In the genomic region with DNA sequence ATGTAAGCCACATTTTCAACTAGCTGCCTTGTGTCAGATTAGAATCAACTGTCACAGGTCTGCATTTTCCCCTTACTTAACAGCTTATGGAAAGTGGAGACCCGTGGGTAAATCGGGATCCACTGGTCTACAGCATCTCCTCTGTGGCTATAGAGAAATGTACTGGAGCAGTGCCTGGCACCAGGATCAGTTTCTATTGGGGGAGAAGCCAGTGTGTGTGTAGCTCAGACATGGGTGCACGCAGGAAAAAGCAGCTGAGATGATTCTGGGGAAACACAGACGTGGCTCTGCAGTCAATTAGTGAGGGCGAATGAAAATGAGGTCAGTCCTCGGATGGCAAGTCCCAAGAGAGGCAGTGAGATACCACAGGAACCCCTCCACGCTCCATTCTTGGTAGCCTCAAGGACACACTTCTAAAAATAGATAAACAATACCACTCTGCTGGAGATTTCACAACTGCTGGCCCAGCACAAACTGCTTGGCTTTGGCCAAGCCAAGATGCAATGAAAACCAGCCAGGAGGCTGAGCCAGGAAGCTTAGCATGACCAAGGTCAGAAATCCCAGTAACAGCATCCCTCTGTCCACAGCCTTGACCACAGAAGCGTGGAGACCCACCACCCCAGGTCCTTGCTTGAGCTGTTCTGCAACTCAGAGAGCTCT, we compare ENCODE assay signal across 8 mouse cellular contexts. TPM values are rescaled to one million over a fixed set of nuclear protein-coding genes. Genes with fewer than 3 reads are reported as not detected.
A peak's percentile ranks its signal among the peaks of the same experiment; 100 is the strongest.
DNase-seq lines count a peak whose midpoint lies in the region; ATAC-seq and TF ChIP-seq lines count a peak whose summit lies in the region.

No protein-coding gene starts in this region.

- no peaks in the 10 kb centered on the region for H3K36me3 ChIP-seq in liver, adult 2 months (ENCODE audit: control insufficient read depth, insufficient read depth, low read length)
- no peaks in the 10 kb centered on the region for H3K36me3 ChIP-seq in liver, postnatal 0 days (replicated peaks; ENCODE audit: insufficient read depth, low read length)
- no peaks in the 10 kb centered on the region for H3K36me3 ChIP-seq in embryonic facial prominence, embryonic 10.5 days (replicated peaks)
- no peaks in the 10 kb centered on the region for H3K36me3 ChIP-seq in heart, embryonic 16.5 days (ENCODE audit: control insufficient read depth, insufficient read depth)
- no peaks in the 10 kb centered on the region for H3K36me3 ChIP-seq in intestine, postnatal 0 days (ENCODE audit: control insufficient read depth, insufficient read depth)
- H3K36me3 ChIP-seq in forebrain, embryonic 16.5 days (ENCODE audit: control insufficient read depth, insufficient read depth), result no peaks in the 10 kb centered on the region

- TF ChIP-seq EP300 in liver, postnatal 0 days (IDR thresholded peaks at IDR 0.05; ENCODE audit: low read depth), result no peak

- H3K9me3 ChIP-seq in liver, postnatal 0 days (ENCODE audit: low read length), result no peaks in the 10 kb centered on the region
- no peaks in the 10 kb centered on the region for H3K9me3 ChIP-seq in embryonic facial prominence, embryonic 10.5 days
- H3K9me3 ChIP-seq in heart, embryonic 16.5 days (replicated peaks; ENCODE audit: control insufficient read depth, low read length), result no peaks in the 10 kb centered on the region
- H3K9me3 ChIP-seq in intestine, postnatal 0 days (ENCODE audit: control insufficient read depth), result no peaks in the 10 kb centered on the region
- no peaks in the 10 kb centered on the region; the same call in 1 of the 2 replicates for H3K9me3 ChIP-seq in forebrain, embryonic 16.5 days (ENCODE audit: control insufficient read depth, low read length)

- WGBS in liver, adult 2 months, result 38% methylated on average over 8 of the region's 8 CpGs
- WGBS in liver, postnatal 0 days (ENCODE audit: insufficient replicate concordance), result 42% methylated on average over 8 of the region's 8 CpGs
- WGBS in embryonic facial prominence, embryonic 10.5 days, result 47% methylated on average over 8 of the region's 8 CpGs
- 35% methylated on average over 8 of the region's 8 CpGs for WGBS in heart, embryonic 16.5 days
- WGBS in intestine, postnatal 0 days, result 59% methylated on average over 8 of the region's 8 CpGs
- 80% methylated on average over 8 of the region's 8 CpGs for WGBS in forebrain, embryonic 16.5 days

- DNase-seq in liver, adult 2 months (ENCODE audit: extremely low read depth, low read depth, low spot score), result peak; percentile 77
- no peak for DNase-seq in liver, postnatal 0 days
- no peak for DNase-seq in embryonic facial prominence, embryonic 10.5 days (ENCODE audit: low spot score)
- peak; percentile 32 to 72 for DNase-seq in lung, postnatal 4 days

- H3K27me3 ChIP-seq in liver, adult 2 months (ENCODE audit: control insufficient read depth, insufficient read depth, low read length), result no peaks in the 10 kb centered on the region
- no peaks in the 10 kb centered on the region for H3K27me3 ChIP-seq in liver, postnatal 0 days (ENCODE audit: insufficient read depth, low read length)
- no peaks in the 10 kb centered on the region for H3K27me3 ChIP-seq in embryonic facial prominence, embryonic 10.5 days (replicated peaks; ENCODE audit: low read depth, poor library complexity, severe bottlenecking)
- H3K27me3 ChIP-seq in heart, embryonic 16.5 days (ENCODE audit: control insufficient read depth, insufficient read depth, low read length), result no peaks in the 10 kb centered on the region
- no peaks in the 10 kb centered on the region for H3K27me3 ChIP-seq in intestine, postnatal 0 days (replicated peaks; ENCODE audit: control insufficient read depth, insufficient read depth, low read length)
- H3K27me3 ChIP-seq in forebrain, embryonic 16.5 days (replicated peaks; ENCODE audit: control insufficient read depth, insufficient read depth, low read length), result no peaks in the 10 kb centered on the region

- no peak overlapping the region for H3K4me3 ChIP-seq in liver, adult 2 months (ENCODE audit: insufficient read depth, low read depth, low read length)
- no peak overlapping the region for H3K4me3 ChIP-seq in liver, postnatal 0 days (ENCODE audit: low read depth, low read length)
- H3K4me3 ChIP-seq in embryonic facial prominence, embryonic 10.5 days, result no peak overlapping the region
- no peak overlapping the region for H3K4me3 ChIP-seq in heart, embryonic 16.5 days (ENCODE audit: low read length)
- H3K4me3 ChIP-seq in intestine, postnatal 0 days (ENCODE audit: low read depth, low read length), result no peak overlapping the region
- no peak overlapping the region for H3K4me3 ChIP-seq in forebrain, embryonic 16.5 days (replicated peaks; ENCODE audit: low read length)

- no peak overlapping the region for H3K9ac ChIP-seq in liver, adult 2 months (ENCODE audit: low read depth, low read length)
- no peak overlapping the region for H3K9ac ChIP-seq in liver, postnatal 0 days (replicated peaks)
- peak overlapping the region; percentile 29; the same call in 1 of the 2 replicates for H3K9ac ChIP-seq in heart, embryonic 16.5 days (ENCODE audit: low read length)
- H3K9ac ChIP-seq in intestine, postnatal 0 days (ENCODE audit: low read depth, low read length), result no peak overlapping the region
- no peak overlapping the region for H3K9ac ChIP-seq in forebrain, embryonic 16.5 days (replicated peaks; ENCODE audit: low read depth, low read length)

- peaks cover 15% of the 10 kb centered on the region for H3K4me1 ChIP-seq in liver, adult 2 months (ENCODE audit: control insufficient read depth, insufficient read depth, low read length)
- peaks cover 12% of the 10 kb centered on the region for H3K4me1 ChIP-seq in liver, postnatal 0 days (ENCODE audit: insufficient read depth)
- peaks cover 48% of the 10 kb centered on the region for H3K4me1 ChIP-seq in embryonic facial prominence, embryonic 10.5 days
- H3K4me1 ChIP-seq in heart, embryonic 16.5 days (ENCODE audit: control insufficient read depth, insufficient read depth, low read length), result peaks cover 13% of the 10 kb centered on the region
- peaks cover 5% of the 10 kb centered on the region for H3K4me1 ChIP-seq in intestine, postnatal 0 days (replicated peaks; ENCODE audit: control insufficient read depth, insufficient read depth, low read length)
- no peaks in the 10 kb centered on the region for H3K4me1 ChIP-seq in forebrain, embryonic 16.5 days (replicated peaks; ENCODE audit: control insufficient read depth, insufficient read depth, low read length)

- H3K79me2 ChIP-seq in liver, adult 2 months (ENCODE audit: control insufficient read depth, insufficient read depth, low read length), result no peaks in the 10 kb centered on the region

- no peak for ATAC-seq in liver, postnatal 0 days
- peak; percentile 81 for ATAC-seq in heart, embryonic 16.5 days (replicated peaks; ENCODE audit: extremely low read depth, insufficient read depth, low FRiP score)
- no peak for ATAC-seq in intestine, postnatal 0 days
- ATAC-seq in megakaryocyte-erythroid progenitor cell, adult 5-6 weeks (replicated peaks; ENCODE audit: low FRiP score, low TSS enrichment, poor library complexity, severe bottlenecking), result no peak
- ATAC-seq in forebrain, embryonic 16.5 days, result no peak

- no peak for TF ChIP-seq POLR2A in liver, adult 2 months (IDR thresholded peaks at IDR 0.05; ENCODE audit: extremely low read depth, insufficient read depth, low read length)

- no peak overlapping the region for H3K27ac ChIP-seq in liver, adult 2 months (replicated peaks; ENCODE audit: insufficient read depth, low read depth, low read length)
- H3K27ac ChIP-seq in liver, postnatal 0 days (ENCODE audit: low read depth), result no peak overlapping the region
- peak overlapping the region; percentile 41; the same call in 1 of the 2 replicates for H3K27ac ChIP-seq in embryonic facial prominence, embryonic 10.5 days (replicated peaks)
- H3K27ac ChIP-seq in heart, embryonic 16.5 days (ENCODE audit: low read length), result peak overlapping the region; percentile 84
- H3K27ac ChIP-seq in intestine, postnatal 0 days (ENCODE audit: low read depth, low read length), result no peak overlapping the region
- no peak overlapping the region for H3K27ac ChIP-seq in forebrain, embryonic 16.5 days (ENCODE audit: low read length)

- no peak overlapping the region for H3K4me2 ChIP-seq in liver, postnatal 0 days (ENCODE audit: low read depth, low read length)
- no peak overlapping the region; the same call in 1 of the 2 replicates for H3K4me2 ChIP-seq in heart, embryonic 16.5 days (ENCODE audit: low read depth, low read length)
- no peak overlapping the region for H3K4me2 ChIP-seq in intestine, postnatal 0 days (replicated peaks; ENCODE audit: low read depth)
- H3K4me2 ChIP-seq in forebrain, embryonic 16.5 days (ENCODE audit: low read length), result no peak overlapping the region

- TF ChIP-seq CTCF in liver, adult 2 months (IDR thresholded peaks at IDR 0.05; ENCODE audit: low read depth, low read length), result no peak
- TF ChIP-seq CTCF in liver, postnatal 0 days (IDR thresholded peaks at IDR 0.05; ENCODE audit: low read depth), result no peak
- no peak for TF ChIP-seq CTCF in intestine, postnatal 0 days (IDR thresholded peaks at IDR 0.05; ENCODE audit: low read depth)

RNA-seq across cellular contexts. Expression of a gene that starts 40.4 kb away (rescaled TPM):
- 0.65 and 0.87 TPM in 2 replicates for total RNA-seq in liver, adult 2 months (2014; rRNA removed)
- polyA plus RNA-seq in liver, adult 2 months (2012; rRNA removed), result 1.4 and 2.8 TPM in 2 replicates
- polyA plus RNA-seq in liver, postnatal 0 days (2015; fragmentation: Nextera tagmentation; extraction: Ambion mirVana), result 0.13 and 0.20 TPM in 2 replicates
- 2.4 and 2.7 TPM in 2 replicates for polyA plus RNA-seq in embryonic facial prominence, embryonic 10.5 days (2016; fragmentation: Nextera tagmentation; extraction: Ambion mirVana)
- polyA plus RNA-seq in heart, embryonic 16.5 days (2015; fragmentation: Nextera tagmentation; extraction: Ambion mirVana), result 3.0 and 3.2 TPM in 2 replicates
- 0.37 and 0.55 TPM in 2 replicates for polyA plus RNA-seq in intestine, postnatal 0 days (2015; fragmentation: Nextera tagmentation; extraction: Ambion mirVana)
- total RNA-seq in megakaryocyte-erythroid progenitor cell, adult 5-6 weeks (2014; fragmentation: Nextera tagmentation), result 3.2 and 4.0 TPM in 2 replicates
- total RNA-seq in megakaryocyte-erythroid progenitor cell, adult 5-6 weeks (2017), result 0.61 and 1.1 TPM in 2 replicates
- 12.5 and 15.7 TPM in 2 replicates for polyA plus RNA-seq in forebrain, embryonic 16.5 days (2015; fragmentation: Nextera tagmentation; extraction: Ambion mirVana)

RNA-seq across cellular contexts. Expression of a gene that starts 53.1 kb away (rescaled TPM):
- 0.83 and 1.5 TPM in 2 replicates for total RNA-seq in liver, adult 2 months (2014; rRNA removed)
- 1.5 TPM in 2 replicates for polyA plus RNA-seq in liver, adult 2 months (2012; rRNA removed)
- 10.3 and 10.6 TPM in 2 replicates for polyA plus RNA-seq in liver, postnatal 0 days (2015; fragmentation: Nextera tagmentation; extraction: Ambion mirVana)
- 61.2 and 61.5 TPM in 2 replicates for polyA plus RNA-seq in embryonic facial prominence, embryonic 10.5 days (2016; fragmentation: Nextera tagmentation; extraction: Ambion mirVana)
- 56.5 and 75.5 TPM in 2 replicates for polyA plus RNA-seq in heart, embryonic 16.5 days (2015; fragmentation: Nextera tagmentation; extraction: Ambion mirVana)
- 23.3 and 24.0 TPM in 2 replicates for polyA plus RNA-seq in intestine, postnatal 0 days (2015; fragmentation: Nextera tagmentation; extraction: Ambion mirVana)
- total RNA-seq in megakaryocyte-erythroid progenitor cell, adult 5-6 weeks (2014; fragmentation: Nextera tagmentation), result 0.44 and 6.0 TPM in 2 replicates
- total RNA-seq in megakaryocyte-erythroid progenitor cell, adult 5-6 weeks (2017), result 1.4 and 3.0 TPM in 2 replicates
- polyA plus RNA-seq in forebrain, embryonic 16.5 days (2015; fragmentation: Nextera tagmentation; extraction: Ambion mirVana), result 37.5 and 38.0 TPM in 2 replicates

Comparison
In these comparisons a context has a peak if more than half of its experiments do, and no peak if none do; other contexts are left out.
1. DNase-seq: peak in liver, adult 2 months (single experiment) and lung, postnatal 4 days (2 of 2); none in liver, postnatal 0 days (single experiment) and embryonic facial prominence, embryonic 10.5 days (single experiment).
2. H3K27ac ChIP-seq: peak in embryonic facial prominence, embryonic 10.5 days (single experiment) and heart, embryonic 16.5 days (single experiment); none in liver, adult 2 months (single experiment), liver, postnatal 0 days (single experiment), intestine, postnatal 0 days (single experiment) and forebrain, embryonic 16.5 days (single experiment).